Mouse (Mus musculus) thymus, adult 2 months (tissue): ENCODE measurements around the gene Nup35.

ENCODE experiments used
- CTCF ChIP-seq: fragments of 200-500 bp; IDR thresholded peaks from 2 replicates; pipeline ENCODE4 v1.5.1; 2012; ENCODE audit warnings: mild to moderate bottlenecking, control low read depth, low read length, moderate library complexity, borderline replicate concordance; ENCODE audit not compliant: control insufficient read depth, poor library complexity, insufficient read depth; ENCODE audit errors: extremely low read depth
- POLR2A ChIP-seq: fragments of 200-500 bp; IDR thresholded peaks from 2 replicates; pipeline ENCODE4 v1.6.1; 2012; ENCODE audit warnings: mild to moderate bottlenecking, low read length, control low read depth, moderate library complexity; ENCODE audit not compliant: control insufficient read depth, poor library complexity, insufficient read depth; ENCODE audit errors: extremely low read depth

DNA sequence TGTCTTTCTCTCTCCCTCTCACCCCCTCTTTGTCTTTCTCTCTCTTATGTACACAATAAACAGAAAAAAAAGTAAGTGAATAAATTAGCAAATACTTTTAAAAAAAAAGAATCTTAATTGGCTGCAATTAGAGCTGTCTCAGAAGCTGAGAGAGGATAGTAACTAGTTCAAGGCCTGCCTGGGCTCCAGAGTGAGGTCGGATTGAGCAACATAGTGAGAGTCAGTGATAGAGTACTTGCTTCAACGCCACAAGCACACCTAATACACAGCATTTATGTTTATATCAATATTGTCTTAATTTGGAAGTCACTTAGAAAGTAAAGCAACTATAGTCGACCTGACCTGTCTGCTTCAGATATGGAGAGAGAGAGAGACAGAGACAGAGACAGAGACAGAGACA lies 2.0 kb downstream of the Nup35 start:
- TF ChIP-seq POLR2A (no peak), CTCF (no peak)
